Mouse (Mus musculus) megakaryocyte-erythroid progenitor cell, adult 5-6 weeks (primary cell): ENCODE results near the gene Ankrd23. TPM values are rescaled to one million over a fixed set of nuclear protein-coding genes. Genes with fewer than 3 reads are reported as not detected.
"Not testable (repeated sequence)": the region's sequence is repeated elsewhere in the genome, so short reads cannot be mapped to it uniquely, and the experiment has no call there.

Experiments
- ATAC-seq: replicated peaks from 2 replicates; pipeline ENCODE4 v1.8.0; 2016; ENCODE audit warnings: mild to moderate bottlenecking, inconsistent platforms; ENCODE audit not compliant: severe bottlenecking, poor library complexity, low FRiP score, low TSS enrichment
- total RNA-seq, 2 experiments: library from RNA; stranded (forward) in 1 of 2; stranded (reverse) in 1 of 2; fragments of 200-1000, 215-1000 nt in 1 of 2; fragments of >200 nt in 1 of 2; fragmentation: Nextera tagmentation in 1 of 2; gene quantifications; 2 replicates each; pipeline ENCODE4 v1.2.3; 2014 to 2017

The Ankrd23 gene
- total RNA-seq (2014; fragmentation: Nextera tagmentation) (2.5 and 10.5 TPM in 2 replicates), total RNA-seq (2017) (0.30 and 8.3 TPM in 2 replicates)

DNA sequence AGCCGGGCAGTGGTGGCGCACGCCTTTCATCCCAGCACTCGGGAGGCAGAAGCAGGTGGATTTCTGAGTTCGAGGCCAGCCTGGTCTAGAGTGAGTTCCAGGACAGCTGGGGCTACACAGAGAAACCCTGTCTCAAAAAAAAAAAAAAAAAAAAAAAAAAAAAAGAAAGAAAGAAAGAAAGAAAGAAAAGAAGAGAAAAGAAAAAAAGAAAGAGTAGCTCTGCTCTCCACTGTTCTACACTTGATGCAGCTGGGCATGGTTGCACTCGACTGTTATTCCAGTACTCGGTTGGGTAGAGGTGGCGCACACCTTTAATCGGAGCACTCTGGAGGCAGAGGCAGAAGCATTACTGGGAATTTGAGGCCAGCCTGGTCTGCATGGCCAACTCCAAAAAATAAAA is at the start of gene Ankrd23:
TSS of gene Ankrd23 (minus strand) at position 101 of the 400 bp plus-strand sequence.
- ATAC-seq: not testable (repeated sequence)

DNA sequence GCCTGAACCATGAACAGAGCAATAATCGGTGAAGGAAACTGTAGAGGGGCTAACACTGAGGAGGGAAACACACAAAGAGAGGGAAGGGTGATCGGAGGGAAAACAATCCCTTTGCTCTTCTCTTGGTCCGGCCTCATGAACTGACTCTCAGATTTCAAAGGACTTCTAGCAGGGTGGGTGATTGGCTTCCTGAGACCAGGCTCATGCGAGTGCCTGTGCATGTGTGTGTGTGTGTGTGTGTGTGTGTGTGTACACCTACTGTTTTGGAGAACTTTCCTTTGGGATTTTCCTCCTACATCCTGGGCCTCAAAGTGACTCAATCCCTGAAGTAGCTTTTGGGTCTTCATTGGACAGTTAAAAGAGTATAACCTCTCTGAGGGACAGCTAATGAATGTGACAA is 49.6 kb upstream of the Ankrd23 start:
- no peak for ATAC-seq

DNA sequence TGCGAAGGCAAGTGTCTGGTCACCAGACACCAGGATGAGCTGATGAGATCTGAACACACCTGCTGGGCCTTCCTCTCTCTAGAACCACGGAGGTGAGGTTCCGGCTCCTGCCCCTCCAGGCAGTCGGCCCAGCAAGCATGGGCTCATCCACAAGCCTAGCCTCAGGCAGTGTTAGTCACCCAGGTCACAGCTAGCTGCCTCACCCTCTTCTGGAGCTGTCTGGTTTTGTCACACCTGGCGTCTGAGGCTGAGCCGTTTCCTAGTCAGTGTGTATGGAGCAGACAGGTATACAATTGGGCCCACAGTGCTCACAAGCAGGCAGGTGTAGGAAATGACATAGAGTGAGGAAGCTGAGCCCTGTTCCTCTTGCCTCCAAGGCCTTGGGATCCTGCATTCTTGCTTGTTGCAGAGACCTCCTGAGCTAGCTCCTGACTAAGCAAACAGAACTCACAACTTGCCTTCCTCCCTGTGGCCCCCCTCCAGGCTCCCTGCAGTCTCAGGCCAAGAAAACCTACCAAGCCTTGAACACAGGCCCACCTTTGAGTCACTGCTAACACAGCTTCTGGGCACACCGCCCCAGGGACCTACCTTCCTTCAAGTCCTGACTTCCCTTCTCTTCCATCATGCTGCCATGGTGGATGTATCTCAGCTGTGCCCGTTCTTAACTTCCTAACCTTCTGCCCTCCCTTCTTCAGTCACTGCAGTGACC is 46.9 kb upstream of the Ankrd23 start:
- no peak for ATAC-seq

DNA sequence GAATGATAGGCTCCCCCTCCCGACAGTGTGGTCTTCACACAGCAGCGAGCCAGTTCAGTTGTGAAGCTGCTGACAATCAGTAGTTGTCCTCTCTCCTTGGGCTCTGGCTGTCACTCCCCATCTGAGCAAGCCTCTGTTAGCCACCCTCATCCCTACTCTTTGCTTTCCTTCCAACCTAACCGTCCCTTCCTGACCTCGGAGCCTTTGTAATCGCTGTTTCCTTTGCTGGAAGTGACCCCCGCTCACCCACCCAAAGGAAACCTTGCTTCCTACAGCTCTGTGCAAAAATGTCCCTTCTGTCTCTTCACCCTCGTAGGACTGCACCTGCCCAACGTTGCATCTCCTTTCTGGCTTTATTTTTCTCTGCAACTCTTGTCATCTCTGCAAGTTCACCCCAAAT is 45.5 kb upstream of the Ankrd23 start:
- ATAC-seq: no peak

DNA sequence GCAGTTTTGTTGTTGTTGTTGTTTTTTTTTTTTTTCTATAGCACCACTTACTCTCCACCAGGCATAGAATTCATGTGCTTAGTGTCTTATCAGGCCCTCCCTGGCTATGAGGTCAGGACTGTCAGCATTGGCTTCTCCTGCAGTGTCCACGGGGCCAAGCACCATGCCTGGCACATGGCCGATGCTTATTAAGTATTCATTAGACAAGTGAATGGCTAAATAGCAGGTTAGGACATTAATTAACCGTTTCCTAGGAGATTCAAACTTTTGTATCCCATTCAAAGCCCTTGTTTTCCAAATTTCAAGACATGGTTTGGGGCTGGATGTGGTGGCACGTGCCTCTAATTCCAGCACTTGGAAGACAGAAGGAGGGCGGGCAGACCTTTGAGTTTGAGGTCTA is 44.6 kb upstream of the Ankrd23 start:
- no peak for ATAC-seq

DNA sequence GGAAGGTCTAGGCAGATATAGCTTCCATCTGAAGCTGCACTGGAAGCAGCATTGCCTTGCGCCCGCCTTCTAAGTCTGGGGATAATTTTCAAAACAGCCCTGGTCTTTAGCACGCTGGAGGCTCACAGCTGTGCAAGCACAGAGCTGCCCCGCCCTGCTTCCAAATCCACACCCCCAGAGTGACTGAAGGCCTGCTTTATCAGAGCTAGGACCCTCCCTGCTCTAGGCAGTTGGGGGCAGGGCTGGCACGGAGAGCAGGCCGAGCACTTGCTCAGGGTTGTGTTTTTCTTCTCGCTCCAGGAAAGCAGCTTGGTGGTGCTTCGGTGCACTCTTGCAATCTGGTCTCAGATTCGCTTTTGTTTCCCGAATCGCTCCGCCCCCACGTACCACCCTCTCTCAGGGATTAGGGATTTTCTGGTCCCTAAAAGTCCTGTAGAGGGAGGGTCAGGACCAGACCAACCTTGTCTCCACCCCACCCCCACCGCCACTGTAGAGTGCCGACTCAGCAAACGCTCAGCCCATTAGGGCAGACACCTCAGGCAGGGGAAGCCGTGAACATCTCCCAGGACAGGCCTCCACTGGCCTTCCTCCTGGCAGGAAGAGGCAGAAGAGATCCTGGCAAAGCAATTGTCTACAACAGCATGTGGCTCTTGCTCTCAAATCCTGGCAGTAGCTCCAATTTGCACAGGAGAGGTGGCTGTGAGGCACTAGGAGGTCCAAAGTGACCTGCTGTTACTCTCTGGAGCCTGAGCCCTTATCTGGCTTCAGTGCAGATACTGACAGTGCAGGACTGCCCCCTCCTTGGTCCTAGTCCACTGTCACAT is 43.9 kb upstream of the Ankrd23 start:
- ATAC-seq: peak; percentile 93

DNA sequence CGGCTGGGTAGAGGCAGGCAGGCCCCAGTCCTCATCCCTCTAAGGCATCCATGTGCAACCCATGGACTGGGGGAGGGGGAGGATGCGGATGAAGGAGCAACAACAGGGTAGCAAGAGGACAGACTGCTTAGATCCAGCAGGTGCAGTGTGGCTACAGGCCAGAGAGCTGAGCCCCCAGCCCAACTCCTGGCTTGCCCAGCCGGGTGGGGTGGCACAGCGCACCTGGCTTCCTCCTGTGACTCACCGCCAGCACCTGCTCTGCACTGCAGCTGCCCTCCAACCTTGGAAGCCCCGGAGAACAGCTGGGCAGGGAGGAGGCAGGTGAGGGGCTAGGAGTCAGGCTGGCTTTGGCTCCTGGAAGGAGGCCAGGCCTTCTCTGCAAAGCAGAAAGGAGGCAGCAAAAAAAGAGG is 43.3 kb upstream of the Ankrd23 start:
- no peak for ATAC-seq

DNA sequence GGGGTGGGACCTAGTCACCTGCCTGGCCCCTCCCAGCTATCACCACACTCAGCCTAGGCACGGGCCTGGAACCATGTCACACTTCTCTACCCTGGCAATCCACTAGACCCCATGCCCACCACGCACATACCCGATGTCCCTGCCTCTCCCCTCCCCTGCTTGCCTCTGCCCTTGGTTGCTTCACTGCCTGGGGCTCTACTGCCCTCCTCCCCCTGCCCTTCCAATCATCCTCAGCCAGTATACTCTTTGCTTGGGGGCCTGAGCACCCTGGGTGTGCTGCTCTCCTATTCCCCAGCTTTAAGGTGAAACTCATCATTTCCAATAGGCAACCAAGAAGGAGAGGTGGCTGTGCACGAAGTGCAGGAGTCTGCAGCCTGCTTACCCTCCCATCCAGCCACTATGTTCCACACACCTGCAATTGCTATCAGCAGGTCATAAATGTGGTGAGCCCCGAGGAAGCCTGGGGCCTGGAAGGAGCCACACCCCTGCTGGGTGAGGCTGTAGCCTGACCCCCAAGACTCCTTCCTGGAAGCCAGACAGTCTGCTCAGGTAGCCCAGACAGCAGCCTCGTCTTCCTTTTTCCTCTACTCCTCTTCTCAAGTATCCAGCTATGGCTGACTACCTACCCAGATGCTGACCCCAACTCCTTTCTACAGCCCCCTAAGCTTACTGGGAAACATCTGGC is 40.5 kb upstream of the Ankrd23 start:
- no peak for ATAC-seq

DNA sequence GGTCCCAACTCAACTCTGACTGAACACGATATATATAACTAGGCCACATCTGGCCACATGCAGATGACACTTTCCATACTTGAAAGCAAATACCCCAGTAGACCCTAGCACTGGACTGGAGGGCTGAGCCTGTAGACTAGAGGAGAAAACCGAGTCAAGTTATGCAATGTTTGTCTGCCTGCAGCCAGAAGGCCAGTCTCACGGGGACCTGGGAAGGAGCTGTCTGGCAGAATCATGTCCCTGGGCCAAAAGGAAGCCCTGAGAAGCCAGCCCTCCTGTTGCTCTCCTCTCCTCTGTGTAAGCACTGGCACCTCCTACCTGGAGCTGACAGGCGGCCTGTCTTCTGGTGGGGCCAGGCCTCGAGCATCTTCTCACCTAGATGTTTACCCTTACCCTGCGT is 38.7 kb upstream of the Ankrd23 start:
- no peak for ATAC-seq

DNA sequence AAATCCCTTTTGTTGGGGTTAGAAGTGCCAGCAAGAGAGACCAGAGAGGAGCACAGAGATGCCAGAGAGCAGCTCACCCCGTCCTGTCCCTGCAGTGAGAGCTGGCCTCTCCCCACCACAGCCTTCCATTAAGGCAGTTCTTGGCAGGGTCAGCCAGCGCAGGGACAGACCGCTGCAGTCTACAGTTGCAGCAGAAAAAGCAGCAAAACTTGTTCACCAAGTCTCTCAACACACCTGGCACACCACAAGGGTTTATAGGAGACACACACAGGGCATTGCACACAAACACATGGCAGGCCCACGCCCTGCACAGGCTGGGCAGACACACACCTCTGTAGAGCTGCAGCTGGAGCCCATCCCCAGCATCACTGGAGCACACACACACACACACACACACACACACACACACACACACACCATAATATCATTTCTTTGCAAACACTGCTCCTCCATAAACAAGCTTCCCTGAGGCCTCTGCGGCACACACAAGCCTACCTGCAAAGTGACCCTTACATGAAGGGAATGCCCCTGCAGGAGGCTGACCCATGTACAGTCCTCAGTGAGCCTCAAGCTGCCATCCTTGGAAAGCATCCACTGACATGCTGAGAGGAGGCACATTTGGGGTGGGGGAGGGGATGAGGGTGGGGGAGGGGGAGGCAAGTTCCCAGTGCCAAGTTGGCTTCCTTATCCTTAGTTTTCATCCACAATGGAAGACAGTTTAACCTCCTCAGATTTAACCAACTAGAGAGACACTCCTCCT is 37.7 kb upstream of the Ankrd23 start:
- ATAC-seq: no peak

DNA sequence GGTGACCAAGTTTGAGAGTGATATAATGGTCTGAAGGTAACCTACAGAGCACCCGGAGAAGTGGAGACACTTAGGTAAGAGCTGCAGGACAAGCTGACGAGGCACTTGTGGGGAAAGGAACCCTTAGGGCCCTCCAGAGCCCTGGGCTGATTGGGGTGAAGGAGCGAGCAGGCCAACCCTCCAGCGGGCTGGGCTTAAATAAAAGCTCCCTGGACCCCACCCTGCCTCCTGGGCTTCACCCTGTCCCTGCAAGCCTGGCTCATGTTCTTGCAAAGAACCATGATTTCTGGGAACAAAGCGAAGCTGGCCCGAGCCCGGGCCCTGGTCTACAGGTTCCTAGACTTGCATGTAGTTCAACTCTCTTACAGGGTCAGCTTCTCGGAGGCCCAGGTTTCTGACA is 36.8 kb upstream of the Ankrd23 start:
- ATAC-seq: no peak

DNA sequence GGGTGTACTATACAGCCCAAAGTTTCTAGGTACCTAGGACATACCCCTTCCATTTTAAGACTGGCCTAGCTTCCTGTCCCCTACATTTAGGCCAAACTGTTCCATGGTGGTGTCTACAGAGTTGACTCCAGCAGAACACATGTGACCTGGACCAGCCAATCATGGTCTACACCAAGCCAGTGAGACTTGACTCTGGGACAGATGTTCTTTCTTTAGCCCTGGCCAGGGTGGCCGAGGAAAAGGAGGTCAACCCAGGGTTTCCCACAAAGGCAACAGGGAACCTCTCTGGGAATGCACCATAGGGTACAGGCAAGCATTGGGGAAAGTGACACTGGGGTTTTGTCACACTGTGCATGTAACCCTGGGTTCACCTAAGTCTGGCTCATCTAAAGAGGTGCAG is 36.0 kb upstream of the Ankrd23 start:
- ATAC-seq: no peak

DNA sequence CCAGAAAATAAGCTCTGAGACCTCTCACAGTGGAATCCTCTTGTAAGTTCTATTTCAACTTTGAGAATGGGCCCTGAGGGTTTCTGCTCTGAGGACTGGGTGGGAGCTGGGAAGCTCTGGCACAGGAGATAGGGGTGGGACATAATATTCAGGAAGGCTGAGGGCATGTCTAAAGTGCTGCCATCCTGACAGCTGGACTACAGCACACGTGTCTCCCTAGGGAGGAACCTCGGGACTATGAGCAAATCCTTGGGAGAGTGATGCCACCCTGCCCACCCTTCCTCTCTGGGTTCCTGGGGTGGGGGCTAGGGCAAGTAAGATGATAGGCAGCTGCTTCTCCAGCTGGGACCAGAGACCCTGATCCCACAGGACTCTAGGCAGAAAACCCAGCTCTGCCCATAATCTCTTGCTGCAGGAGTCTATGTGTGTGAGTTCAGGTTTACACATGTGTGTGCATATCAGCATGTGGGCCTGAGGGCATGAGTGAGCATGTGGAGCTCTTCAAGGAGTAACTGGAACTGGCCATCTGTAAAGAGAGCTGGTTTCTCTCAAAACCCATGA is 35.5 kb upstream of the Ankrd23 start:
- no peak for ATAC-seq

DNA sequence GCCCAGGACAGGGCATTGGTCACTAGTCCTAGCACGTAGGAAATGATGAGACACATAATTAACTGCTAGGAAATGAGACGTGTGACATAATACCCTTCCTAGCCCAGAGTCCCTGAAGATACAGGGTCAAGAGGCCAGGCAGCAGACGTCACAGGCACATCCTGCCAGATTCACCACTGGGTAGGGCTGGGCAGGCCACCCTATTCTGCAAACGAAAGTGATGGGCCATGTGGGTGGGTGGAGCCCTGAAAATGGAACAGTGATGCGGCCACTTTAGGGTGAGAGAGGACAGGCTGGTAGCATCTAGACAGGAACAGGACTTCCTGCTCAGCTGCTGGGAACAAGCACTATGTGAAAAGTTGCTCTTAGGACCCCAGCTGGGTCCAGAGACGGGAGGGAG is 34.9 kb upstream of the Ankrd23 start:
- ATAC-seq: no peak

DNA sequence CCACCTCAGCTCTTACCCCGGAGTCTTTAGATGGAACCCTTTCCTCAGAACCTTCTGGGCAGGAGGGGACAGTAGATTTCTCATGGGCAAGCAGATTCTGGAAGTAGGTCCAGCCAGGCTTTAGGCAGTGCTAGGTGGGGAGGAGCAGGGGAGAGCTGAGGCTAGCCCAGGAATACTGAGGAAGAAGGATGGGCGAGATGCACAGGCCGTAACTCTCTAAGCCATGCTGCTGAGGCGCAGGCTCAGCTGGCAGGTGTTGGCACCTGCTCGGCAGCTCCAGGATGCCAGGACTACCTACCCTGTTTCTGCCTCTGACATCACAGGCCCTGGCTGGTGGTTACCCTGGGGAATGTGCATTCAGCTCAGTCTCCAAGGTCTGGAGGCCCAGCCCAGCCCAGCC is 33.6 kb upstream of the Ankrd23 start:
- ATAC-seq: no peak

DNA sequence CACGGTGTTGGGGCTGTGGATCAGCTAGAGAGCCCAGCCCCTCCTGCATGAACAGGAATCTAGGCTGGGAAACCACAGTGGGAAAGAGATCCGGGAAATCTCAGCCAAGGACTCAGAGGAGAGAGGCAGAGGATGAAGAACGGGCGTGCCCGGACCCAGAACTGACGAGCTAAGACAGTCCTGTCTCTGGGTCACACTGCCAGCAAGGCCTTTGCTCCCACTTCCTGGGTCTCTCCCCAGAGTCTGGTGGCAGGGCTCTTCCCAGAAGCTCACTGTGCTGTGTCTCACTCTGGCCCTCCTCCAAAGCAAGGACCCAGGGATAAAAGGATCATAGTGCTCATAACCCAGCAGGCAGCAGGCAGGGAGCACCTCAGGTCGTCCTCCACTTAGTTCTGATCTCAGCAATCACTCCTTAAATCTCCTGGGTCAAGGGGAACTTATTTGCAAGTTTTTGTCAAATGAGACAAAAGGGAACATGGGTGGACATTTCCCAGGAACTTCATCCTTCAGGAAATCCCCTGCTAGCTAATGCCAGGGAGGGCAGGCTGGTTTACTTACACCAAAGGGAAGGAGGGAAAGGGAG is 33.1 kb upstream of the Ankrd23 start:
- no peak for ATAC-seq

DNA sequence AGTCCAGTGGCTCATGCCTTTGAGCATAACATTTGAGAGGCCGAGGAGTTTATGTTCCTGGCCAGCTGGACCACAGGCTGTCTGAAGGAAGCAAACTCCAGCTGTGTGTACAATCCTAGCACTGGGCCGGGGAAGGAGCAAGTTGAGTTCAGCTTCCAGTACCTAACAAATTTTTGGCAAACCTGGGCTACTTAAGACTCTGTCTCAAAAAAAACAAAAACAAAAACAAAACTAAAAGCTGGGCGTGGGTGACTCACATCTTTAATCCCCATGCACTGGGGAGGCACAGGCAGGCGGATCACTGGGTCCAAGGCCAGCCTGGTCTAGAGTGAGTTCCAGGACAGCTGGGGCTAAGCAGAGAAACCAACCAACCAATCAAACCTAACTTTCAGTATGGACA is 32.1 kb upstream of the Ankrd23 start:
- ATAC-seq: no peak

DNA sequence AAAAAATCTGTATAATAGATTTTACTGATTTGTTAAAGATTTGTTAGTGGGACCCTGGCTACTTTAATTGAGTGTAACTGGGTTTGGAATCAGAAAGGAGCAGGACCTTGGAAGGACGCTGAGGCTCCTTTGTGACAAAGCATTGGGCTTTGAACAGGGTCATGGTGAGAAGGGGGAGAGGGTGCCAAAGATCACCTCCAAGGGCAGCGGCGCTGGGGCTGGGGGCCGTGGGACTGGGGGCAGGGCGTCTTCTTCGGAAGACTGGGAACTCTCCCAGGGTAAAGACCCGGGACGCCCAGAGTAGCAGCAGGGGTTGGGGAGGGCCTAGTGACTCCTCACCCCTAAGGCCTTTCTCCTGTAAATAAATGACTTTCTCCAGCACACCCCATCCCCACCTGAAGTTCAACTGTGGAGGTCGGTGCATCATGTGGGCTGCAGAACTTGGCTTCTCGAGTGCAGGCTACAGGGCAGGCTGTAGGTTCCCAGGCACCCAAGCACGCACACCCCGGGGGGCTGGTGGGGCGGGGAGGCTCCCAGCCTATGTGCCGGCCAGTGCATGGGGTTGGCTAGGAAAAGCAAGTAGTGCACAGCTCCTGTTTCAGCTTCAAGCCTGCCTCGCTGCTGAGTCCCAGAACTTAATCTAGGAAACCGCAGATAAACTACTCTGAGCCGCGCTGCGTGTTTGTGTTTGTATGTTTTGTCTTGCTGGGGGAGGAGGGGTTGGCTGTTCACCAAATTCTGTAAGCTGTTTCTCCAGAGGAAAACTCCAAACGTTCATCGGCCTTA is 31.3 kb upstream of the Ankrd23 start:
- ATAC-seq: no peak
